Mouse (Mus musculus) midbrain, embryonic 15.5 days (tissue): ENCODE measurements around the gene Paqr4. TPM values are rescaled to one million over a fixed set of nuclear protein-coding genes. Genes with fewer than 3 reads are reported as not detected.

Source experiments
- ATAC-seq: fragments of 200-750 bp; cut with Nextera tagmentation; replicated peaks from 2 replicates; pipeline ENCODE4 v1.8.0; 2017; ENCODE audit warnings: moderate TSS enrichment
- H3K27ac ChIP-seq: fragments of 300-500 bp; sonication (generic); 2 replicates; pipeline ENCODE4 v1.5.1; 2015; ENCODE audit warnings: mild to moderate bottlenecking, inconsistent platforms
- H3K27me3 ChIP-seq: fragments of 300-500 bp; sonication (generic); replicated peaks from 2 replicates; pipeline ENCODE4 v1.6.1; 2015; ENCODE audit warnings: inconsistent platforms
- H3K36me3 ChIP-seq: fragments of 300-500 bp; sonication (generic); replicated peaks from 2 replicates; pipeline ENCODE4 v1.6.1; 2015; ENCODE audit warnings: inconsistent platforms
- H3K4me1 ChIP-seq: fragments of 300-500 bp; sonication (generic); 2 replicates; pipeline ENCODE4 v1.6.1; 2015; ENCODE audit warnings: inconsistent platforms
- H3K4me2 ChIP-seq: fragments of 300-500 bp; sonication (generic); 2 replicates; pipeline ENCODE4 v1.6.1; 2015; ENCODE audit warnings: inconsistent platforms, mild to moderate bottlenecking, moderate library complexity
- H3K4me3 ChIP-seq: fragments of 300-500 bp; sonication (generic); 2 replicates; pipeline ENCODE4 v1.5.1; 2015; ENCODE audit warnings: mild to moderate bottlenecking, inconsistent platforms
- H3K9ac ChIP-seq: fragments of 300-500 bp; sonication (generic); 2 replicates; pipeline ENCODE4 v1.6.1; 2015; ENCODE audit warnings: mild to moderate bottlenecking, inconsistent platforms
- H3K9me3 ChIP-seq: fragments of 300-500 bp; sonication (generic); 2 replicates; pipeline ENCODE4 v1.6.1; 2016; ENCODE audit warnings: inconsistent platforms
- WGBS: fragments of 180-500 bp; shearing (Covaris S2); methylation state at CpG from one replicate; pipeline ENCODE4 v1.1.7; 2015; ENCODE audit warnings: mixed read lengths; 5-methylcytosine and 5-hydroxymethylcytosine counted together
- polyA plus RNA-seq: library from polyadenylated mRNA; unstranded; fragments of >200 nt; fragmentation: Nextera tagmentation; extraction: Ambion mirVana; gene quantifications from 2 replicates; pipeline ENCODE4 v1.2.1, GENCODE M21; 2015

Paqr4 gene
- polyA plus RNA-seq, 1 experiment from 2014 or later: 70.9 TPM

DNA sequence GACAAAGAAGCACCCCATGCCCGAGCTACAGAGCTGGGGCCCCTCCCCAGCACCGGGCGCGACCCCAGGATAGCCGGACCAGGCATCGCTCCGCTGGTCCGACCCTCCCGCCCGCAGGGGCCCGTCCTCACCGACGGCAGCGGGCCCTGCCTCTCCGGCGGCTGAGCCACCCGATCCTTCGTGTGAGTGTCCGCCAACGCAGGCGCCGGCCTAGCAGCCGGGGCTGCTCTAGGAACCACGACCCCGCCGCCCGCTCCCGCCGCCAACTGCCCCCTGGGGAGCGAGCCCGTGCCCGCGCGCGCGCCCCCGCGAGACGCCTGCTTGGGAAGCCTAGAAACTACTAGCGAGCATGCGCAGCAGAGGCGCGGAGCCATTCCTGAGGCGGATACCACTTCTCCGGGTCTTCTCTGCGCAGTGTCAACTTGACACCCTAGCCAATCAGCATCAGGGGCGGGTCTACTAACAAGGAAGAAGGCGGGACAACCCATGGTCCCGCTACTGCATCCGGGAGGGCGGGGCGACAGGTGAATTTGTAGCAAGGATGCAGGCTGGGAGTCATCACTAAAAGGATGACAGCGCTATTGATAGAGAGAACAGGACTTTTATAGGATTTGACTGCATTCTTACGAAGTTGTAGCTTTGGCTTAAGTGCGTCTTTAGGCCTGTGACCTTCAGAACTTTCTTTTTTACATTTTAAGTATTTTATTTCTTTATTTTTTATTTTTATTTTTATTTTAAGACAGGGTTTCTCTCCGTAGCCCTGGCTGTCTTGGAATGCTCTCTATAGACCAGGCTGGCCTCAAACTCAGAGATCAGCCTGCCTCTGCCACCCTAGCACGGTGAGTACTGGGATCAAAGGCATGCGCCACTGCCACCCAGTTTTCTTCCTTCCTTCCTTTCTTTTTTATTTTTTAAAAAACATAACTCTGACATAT is 30.9 kb upstream of the Paqr4 start, which contains the start of gene Flywch1:
Flywch1 (minus strand) TSS at position 319 of the 935 bp plus-strand sequence.
- Histone ChIP-seq H3K9ac (peak within 1 kb of the TSS; percentile 98), H3K27me3 (no peaks in the 10 kb centered on the region), H3K4me2 (peak within 1 kb of the TSS; percentile 69), H3K9me3 (no peaks in the 10 kb centered on the region), H3K27ac (peak within 1 kb of the TSS; percentile 93), H3K4me1 (peaks cover 27% of the 10 kb centered on the region), H3K36me3 (0 out of 2 replicates have a peak, but pooled peaks cover 2% of the 10 kb centered on the region), H3K4me3 (peak within 1 kb of the TSS; percentile 94)
- WGBS: 3% methylated on average over 58 of the region's 58 CpGs
- ATAC-seq: peak; percentile 98

GRCm38 (mm10) chr17:23770896-23771283 is 30.2 kb upstream of the Paqr4 start:
- H3K4me2 ChIP-seq: peak overlapping the region; percentile 69

DNA sequence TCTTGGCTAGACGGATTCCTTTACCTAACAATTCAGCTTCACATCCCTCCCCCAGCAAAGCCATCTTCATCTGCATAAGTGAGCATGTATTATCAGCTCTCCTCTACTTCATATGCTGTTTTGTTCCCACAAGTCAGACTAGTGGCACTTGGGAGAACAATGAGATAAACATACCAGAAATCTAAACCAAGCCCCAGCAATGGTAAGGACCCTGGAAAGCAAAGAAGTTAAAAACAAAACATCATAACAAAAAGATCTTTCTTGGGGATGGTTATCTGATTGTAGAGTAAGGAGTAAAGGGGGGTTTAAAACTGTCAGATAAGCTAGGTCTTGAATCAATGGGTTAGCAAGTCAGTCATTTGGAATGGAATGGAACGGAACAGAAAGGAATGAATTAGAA is 29.8 kb upstream of the Paqr4 start:
- 7% methylated on average over 2 of the region's 2 CpGs for WGBS
- Histone ChIP-seq H3K36me3 (no peaks in the 10 kb centered on the region), H3K9me3 (no peaks in the 10 kb centered on the region), H3K27me3 (no peaks in the 10 kb centered on the region), H3K27ac (peak overlapping the region; percentile 93), H3K4me1 (peaks cover 27% of the 10 kb centered on the region), H3K4me2 (peak overlapping the region; percentile 69), H3K4me3 (peak overlapping the region; percentile 94), H3K9ac (peak overlapping the region; percentile 98)
- no peak for ATAC-seq

More at GRCm38 (mm10) chr17:23770896-23771283, 30.2 kb upstream of the Paqr4 start:
- under 1% methylated on average over 19 of the region's 19 CpGs for WGBS
- H3K27me3 ChIP-seq: no peaks in the 10 kb centered on the region
- peak; percentile 47; the same call in 1 of the 2 replicates for ATAC-seq
- peak overlapping the region; percentile 94 for H3K4me3 ChIP-seq
- H3K9ac ChIP-seq: peak overlapping the region; percentile 98
- H3K9me3 ChIP-seq: no peaks in the 10 kb centered on the region
- H3K4me1 ChIP-seq: peaks cover 27% of the 10 kb centered on the region
- 0 out of 2 replicates have a peak, but pooled peaks cover 2% of the 10 kb centered on the region for H3K36me3 ChIP-seq
- H3K27ac ChIP-seq: peak overlapping the region; percentile 93

DNA sequence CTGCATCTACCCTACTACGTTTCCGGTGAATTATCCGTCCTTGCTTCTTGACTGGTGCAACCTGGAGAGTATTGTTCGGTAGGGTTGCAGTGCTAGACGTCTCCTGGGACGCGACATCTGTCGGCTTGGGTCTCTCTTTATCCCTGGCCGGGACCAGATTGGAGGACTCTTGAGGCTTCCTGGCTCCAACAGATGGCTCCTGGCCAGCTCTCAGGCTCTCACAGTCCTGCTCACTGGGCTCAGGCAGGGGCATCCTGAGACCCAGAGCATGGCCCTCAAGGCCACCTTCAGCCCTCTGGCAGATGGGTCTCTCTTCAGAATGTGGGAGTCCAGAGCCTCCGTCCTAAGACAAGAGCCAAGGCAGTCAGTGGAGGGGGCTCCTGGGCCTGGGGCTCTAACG is 22.3 kb upstream of the Paqr4 start:
- H3K27ac ChIP-seq: no peak overlapping the region
- WGBS: 88% methylated on average over 11 of the region's 11 CpGs
- ATAC-seq: no peak

DNA sequence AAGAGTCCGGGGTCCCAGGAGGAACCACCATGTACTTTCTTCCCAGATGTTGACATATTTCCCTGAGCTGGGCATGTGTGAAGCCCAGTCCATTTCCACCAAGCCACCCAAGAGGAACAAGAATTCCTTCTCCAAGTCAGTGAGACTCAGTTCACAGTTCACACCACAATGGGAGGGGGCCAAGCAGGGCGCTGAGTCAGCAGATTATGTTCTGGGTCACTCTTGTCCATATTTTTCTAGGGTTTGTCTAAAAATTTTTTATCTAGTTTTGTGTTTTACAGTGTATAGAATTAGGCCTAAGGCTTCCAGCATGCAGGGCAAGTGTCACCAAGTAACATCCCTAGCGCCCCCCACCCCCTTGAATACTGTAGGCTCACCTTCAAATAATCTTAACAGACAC is 20.5 kb upstream of the Paqr4 start:
- H3K4me3 ChIP-seq: no peak overlapping the region
- no peak overlapping the region for H3K9ac ChIP-seq
- H3K4me1 ChIP-seq: no peaks in the 10 kb centered on the region
- ATAC-seq: no peak
- H3K9me3 ChIP-seq: no peaks in the 10 kb centered on the region
- 96% methylated on average over 3 of the region's 3 CpGs for WGBS
- no peak overlapping the region for H3K27ac ChIP-seq
- no peaks in the 10 kb centered on the region for H3K27me3 ChIP-seq
- H3K36me3 ChIP-seq: peaks cover 55% of the 10 kb centered on the region
- no peak overlapping the region for H3K4me2 ChIP-seq

More for the DNA sequence above, 22.3 kb upstream of the Paqr4 start:
- H3K4me2 ChIP-seq: no peak overlapping the region
- H3K9me3 ChIP-seq: no peaks in the 10 kb centered on the region
- no peak overlapping the region for H3K9ac ChIP-seq
- H3K36me3 ChIP-seq: peaks cover 38% of the 10 kb centered on the region
- H3K4me1 ChIP-seq: no peaks in the 10 kb centered on the region
- H3K27me3 ChIP-seq: no peaks in the 10 kb centered on the region
- H3K4me3 ChIP-seq: no peak overlapping the region

DNA sequence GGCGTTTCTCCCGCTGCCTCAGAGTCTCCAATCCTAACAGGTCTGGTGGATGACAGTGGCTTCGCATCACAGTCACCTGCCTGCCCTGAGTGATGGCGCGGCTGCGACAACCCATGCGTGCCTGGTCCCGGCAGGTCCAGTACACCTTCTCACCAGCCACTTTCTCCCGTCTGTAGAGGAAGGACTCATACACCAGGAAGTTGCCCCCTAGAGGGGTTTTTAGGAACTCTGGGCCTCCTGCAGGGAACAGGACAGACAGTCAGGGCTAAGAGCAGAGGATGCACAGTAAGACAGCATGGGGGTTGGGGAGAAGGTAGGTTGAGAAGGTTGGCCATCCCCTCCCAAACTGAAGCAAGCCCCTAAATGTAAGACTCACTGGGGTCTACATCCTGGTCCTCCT is 19.6 kb upstream of the Paqr4 start:
- Histone ChIP-seq H3K4me2 (no peak overlapping the region), H3K27ac (no peak overlapping the region), H3K4me1 (no peaks in the 10 kb centered on the region), H3K36me3 (peaks cover 64% of the 10 kb centered on the region), H3K9me3 (no peaks in the 10 kb centered on the region), H3K27me3 (no peaks in the 10 kb centered on the region), H3K9ac (no peak overlapping the region), H3K4me3 (no peak overlapping the region)
- no peak for ATAC-seq
- 94% methylated on average over 9 of the region's 9 CpGs for WGBS

DNA sequence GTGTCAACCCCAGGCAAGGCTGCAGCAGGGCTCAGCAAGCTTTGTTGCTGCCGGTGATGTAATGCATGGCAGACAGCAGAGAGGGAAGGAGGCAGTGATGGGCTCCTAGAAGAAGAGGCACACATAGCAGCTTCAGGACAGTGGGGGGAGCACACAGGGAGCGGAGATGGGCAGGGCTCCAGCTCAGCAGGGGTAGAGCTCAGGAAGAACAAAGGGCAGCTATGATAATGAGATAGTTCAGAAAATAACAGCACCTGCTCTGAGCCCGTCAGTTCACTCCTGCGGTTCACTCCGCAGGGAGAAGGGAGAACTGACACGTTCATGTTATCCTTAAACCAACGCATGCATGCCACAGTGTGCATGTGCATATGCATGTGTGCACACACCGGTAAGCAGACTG is 18.1 kb upstream of the Paqr4 start:
- Histone ChIP-seq H3K4me3 (no peak overlapping the region), H3K4me2 (no peak overlapping the region), H3K27ac (no peak overlapping the region), H3K36me3 (peaks cover 71% of the 10 kb centered on the region), H3K4me1 (no peaks in the 10 kb centered on the region), H3K9ac (no peak overlapping the region), H3K27me3 (no peaks in the 10 kb centered on the region), H3K9me3 (no peaks in the 10 kb centered on the region)
- ATAC-seq: no peak
- 63% methylated on average over 8 of the region's 8 CpGs for WGBS

DNA sequence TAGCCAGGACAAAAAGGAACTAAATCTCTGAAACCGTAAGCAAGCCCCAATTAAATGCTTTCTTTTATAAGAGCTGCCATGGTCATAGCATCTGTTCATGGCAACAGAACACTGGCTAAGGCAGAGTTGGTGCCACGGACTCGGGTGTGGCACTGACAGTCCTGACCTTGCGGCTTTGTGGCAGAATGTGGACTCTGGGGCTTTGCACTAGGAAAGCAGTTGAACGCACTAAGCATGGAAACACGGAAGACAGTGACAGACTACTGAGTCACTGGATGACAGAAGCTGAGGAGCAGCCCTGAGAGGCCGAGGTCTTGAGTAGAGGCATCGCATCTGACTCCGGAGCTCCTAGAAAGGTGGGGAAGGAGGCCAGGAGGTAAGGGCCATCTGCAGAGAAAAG is 16.9 kb upstream of the Paqr4 start:
- 93% methylated on average over 9 of the region's 9 CpGs for WGBS
- H3K9me3 ChIP-seq: no peaks in the 10 kb centered on the region
- ATAC-seq: no peak
- H3K27ac ChIP-seq: no peak overlapping the region
- H3K36me3 ChIP-seq: peaks cover 83% of the 10 kb centered on the region
- no peaks in the 10 kb centered on the region for H3K27me3 ChIP-seq
- no peaks in the 10 kb centered on the region for H3K4me1 ChIP-seq
- no peak overlapping the region for H3K4me2 ChIP-seq
- no peak overlapping the region for H3K9ac ChIP-seq
- H3K4me3 ChIP-seq: no peak overlapping the region

DNA sequence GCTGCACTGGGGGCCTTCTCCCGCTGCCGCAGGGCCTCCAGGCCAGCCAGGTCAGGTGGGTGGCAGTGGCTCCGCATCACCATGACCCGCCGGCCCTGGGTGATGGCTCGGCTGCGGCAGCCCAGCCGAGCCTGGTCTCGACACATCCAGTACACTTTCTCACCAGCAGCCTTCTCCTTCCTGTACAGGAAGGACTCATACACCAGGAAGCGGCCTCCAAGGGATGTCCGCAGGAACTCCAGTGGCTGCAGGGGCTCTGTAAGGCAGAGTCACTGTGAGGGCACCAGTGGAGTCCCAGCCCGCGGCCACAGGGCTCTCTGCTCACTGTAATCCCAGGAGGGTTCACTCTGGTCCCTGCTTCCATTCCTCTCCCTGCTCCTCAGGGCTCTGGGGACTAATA is 15.0 kb upstream of the Paqr4 start:
- Histone ChIP-seq H3K4me1 (no peaks in the 10 kb centered on the region), H3K9me3 (no peaks in the 10 kb centered on the region), H3K4me2 (no peak overlapping the region), H3K36me3 (peaks cover 71% of the 10 kb centered on the region), H3K27me3 (no peaks in the 10 kb centered on the region), H3K4me3 (no peak overlapping the region), H3K9ac (no peak overlapping the region), H3K27ac (no peak overlapping the region)
- 93% methylated on average over 13 of the region's 13 CpGs for WGBS
- no peak for ATAC-seq

DNA sequence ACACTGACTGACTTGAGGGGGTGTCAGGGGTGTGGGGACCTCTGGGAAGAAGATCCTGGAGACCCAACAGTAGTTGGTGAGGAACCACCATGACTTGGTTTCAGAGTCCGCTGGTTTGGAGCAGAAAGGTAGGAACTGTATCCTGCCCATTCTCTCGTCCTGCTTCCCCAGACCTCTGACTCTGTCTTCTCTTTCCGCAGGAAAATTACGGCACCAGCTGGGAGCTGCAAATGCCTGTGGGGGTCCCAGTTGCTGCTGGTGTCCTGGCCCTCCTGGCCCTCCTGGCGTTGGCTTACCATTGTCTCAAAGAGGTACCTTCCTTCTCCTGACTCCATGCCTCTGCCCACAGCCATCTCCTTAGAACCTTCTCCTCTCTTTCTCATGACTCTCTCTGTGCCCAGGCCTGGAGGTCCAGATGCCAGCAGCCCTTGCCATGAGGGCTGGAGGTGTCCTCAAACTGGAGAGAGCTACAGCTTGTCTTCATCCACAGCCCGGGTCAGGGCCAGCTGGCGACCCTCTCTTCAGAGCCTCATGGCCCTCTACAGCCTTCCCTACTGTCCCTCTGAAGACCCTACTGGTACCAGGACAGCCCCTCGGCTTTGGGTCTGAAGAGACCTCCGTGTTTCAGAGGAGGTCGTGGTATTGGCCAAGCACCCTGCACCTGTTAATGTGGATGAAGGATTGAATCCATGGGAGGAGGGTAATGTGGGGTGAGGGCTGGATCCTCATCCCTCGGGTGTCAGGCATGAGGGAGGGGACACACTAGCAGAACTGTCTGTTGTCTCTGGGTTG is 8.9 kb upstream of the Paqr4 start:
- Histone ChIP-seq H3K4me2 (no peak overlapping the region), H3K9me3 (no peaks in the 10 kb centered on the region), H3K27me3 (peaks cover 25% of the 10 kb centered on the region), H3K27ac (no peak overlapping the region), H3K9ac (no peak overlapping the region), H3K4me3 (no peak overlapping the region), H3K36me3 (peaks cover 21% of the 10 kb centered on the region), H3K4me1 (peaks cover 18% of the 10 kb centered on the region)
- ATAC-seq: no peak
- WGBS: 82% methylated on average over 11 of the region's 11 CpGs

DNA sequence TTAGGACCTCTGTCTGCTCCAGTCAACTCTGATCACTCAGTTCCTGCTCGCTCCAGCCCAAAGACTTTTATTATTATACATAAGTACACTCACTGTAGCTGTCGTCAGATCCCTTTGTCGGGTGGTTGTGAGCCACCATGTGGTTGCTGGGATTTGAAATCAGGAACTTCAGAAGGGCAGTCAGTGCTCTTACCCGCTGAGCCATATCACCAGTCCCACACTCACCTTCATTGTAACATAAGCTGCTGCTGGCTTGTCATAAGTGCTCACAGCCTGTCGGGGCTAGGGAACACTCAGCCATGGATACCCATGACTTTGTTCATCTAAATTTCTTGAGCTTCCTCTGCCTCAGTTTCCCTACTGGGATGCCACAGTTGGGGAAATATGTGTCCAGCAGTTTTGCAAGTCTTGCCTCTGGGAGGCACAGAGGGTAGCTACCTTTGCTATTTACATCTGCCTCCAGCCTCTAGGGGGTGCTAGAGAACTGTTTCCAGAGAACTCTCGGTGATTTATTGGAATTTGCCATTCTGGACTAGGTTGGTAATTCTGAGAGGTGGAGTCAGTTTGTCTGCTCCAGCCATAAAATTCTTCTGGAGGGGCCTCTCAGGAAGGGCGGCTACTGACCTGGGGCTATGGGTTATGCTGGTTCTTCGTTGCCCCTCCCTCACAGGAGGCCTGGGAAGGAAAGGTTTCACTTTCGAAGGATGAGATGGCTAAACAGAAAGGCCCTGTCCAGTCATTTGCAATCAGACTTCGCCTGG is 8.1 kb upstream of the Paqr4 start:
- ATAC-seq: no peak
- WGBS: 37% methylated on average over 10 of the region's 10 CpGs
- Histone ChIP-seq H3K9ac (no peak overlapping the region), H3K27ac (no peak overlapping the region), H3K27me3 (peaks cover 31% of the 10 kb centered on the region), H3K36me3 (peaks cover 14% of the 10 kb centered on the region), H3K4me2 (no peak overlapping the region), H3K4me3 (no peak overlapping the region), H3K4me1 (peaks cover 19% of the 10 kb centered on the region), H3K9me3 (no peaks in the 10 kb centered on the region)

DNA sequence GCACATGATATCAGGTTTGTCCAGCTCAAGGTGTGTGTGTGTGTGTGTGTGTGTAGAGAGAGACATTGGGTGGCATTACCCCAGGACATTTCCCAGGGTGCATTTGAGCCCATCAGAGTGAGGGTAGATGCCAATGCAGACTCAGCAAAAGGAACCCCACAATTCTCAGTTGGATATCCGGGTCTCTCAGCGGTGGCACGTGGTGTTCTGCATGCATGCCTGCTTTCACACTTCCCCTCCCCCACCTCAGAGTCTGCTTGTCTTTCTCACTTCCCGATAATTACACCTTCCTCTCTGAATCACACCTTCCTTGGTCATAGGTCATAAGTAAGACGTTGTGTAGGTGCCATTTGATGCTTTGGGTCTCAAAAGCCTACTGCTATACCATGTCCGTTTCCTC is 7.4 kb upstream of the Paqr4 start:
- Histone ChIP-seq H3K9ac (no peak overlapping the region), H3K9me3 (no peaks in the 10 kb centered on the region), H3K27ac (no peak overlapping the region), H3K4me2 (no peak overlapping the region), H3K36me3 (peaks cover 6% of the 10 kb centered on the region), H3K4me3 (no peak overlapping the region), H3K4me1 (peaks cover 19% of the 10 kb centered on the region), H3K27me3 (peaks cover 39% of the 10 kb centered on the region)
- ATAC-seq: no peak
- WGBS: 49% methylated on average over 6 of the region's 6 CpGs
